26 mouse cellular contexts compared by ENCODE assay signal in genomic region chr8:115390921-115391504, GRCm38 (mm10).
"Had no signal": no experiment of that assay in that cellular context is flagged by ENCODE, and none has a peak within 500 bp of the region (broad histone marks: within the 10 kb centered on the region; RNA-seq: fewer than 3 reads in every experiment).

No protein-coding gene starts in this region.

- H3K4me1 ChIP-seq: heart, embryonic 10.5 days; heart, embryonic 12.5 days; hindbrain, embryonic 10.5 days; hindbrain, embryonic 12.5 days; kidney, embryonic 15.5 days; limb, embryonic 13.5 days; limb, embryonic 15.5 days; liver, embryonic 12.5 days had no signal

- H3K9me3 ChIP-seq: heart, embryonic 10.5 days; hindbrain, embryonic 10.5 days; hindbrain, embryonic 12.5 days; kidney, embryonic 15.5 days; limb, embryonic 13.5 days; limb, embryonic 15.5 days; liver, embryonic 12.5 days had no signal

- H3K4me2 ChIP-seq: heart, embryonic 12.5 days; hindbrain, embryonic 12.5 days; hindbrain, embryonic 14.5 days; kidney, embryonic 15.5 days; limb, embryonic 13.5 days; limb, embryonic 15.5 days; liver, embryonic 12.5 days had no signal

- H3K27me3 ChIP-seq: heart, embryonic 12.5 days; hindbrain, embryonic 12.5 days; kidney, embryonic 15.5 days; limb, embryonic 13.5 days; limb, embryonic 15.5 days; liver, embryonic 12.5 days had no signal

- ATAC-seq: hindbrain, embryonic 16.5 days; intestine, embryonic 16.5 days; liver, embryonic 12.5 days had no signal

- H3K4me3 ChIP-seq: gastrocnemius, adult 2 months; heart, adult 2 months; heart, embryonic 10.5 days; heart, embryonic 12.5 days; hindbrain, embryonic 10.5 days; hindbrain, embryonic 12.5 days; kidney, embryonic 15.5 days; layer of hippocampus, adult 2 months; limb, embryonic 13.5 days; limb, embryonic 15.5 days; liver, embryonic 12.5 days had no signal

- H3K9ac ChIP-seq: heart, embryonic 12.5 days; hindbrain, embryonic 12.5 days; hindbrain, embryonic 14.5 days; kidney, embryonic 15.5 days; limb, embryonic 13.5 days; limb, embryonic 15.5 days; liver, embryonic 12.5 days; liver, embryonic 14.5 days had no signal

- H3K36me3 ChIP-seq: heart, embryonic 10.5 days; heart, embryonic 12.5 days; hindbrain, embryonic 10.5 days; hindbrain, embryonic 12.5 days; kidney, embryonic 15.5 days; limb, embryonic 13.5 days; limb, embryonic 15.5 days; liver, embryonic 12.5 days had no signal

- DNase-seq: gastrocnemius, adult 2 months; gastrocnemius, postnatal 10 days; gastrocnemius, postnatal 25 days; heart, adult 2 months; heart, postnatal 10 days; heart, postnatal 4 days; kidney, adult 11 months; kidney, adult 2 months; kidney, adult 9 months; kidney, postnatal 10 days; kidney, postnatal 25 days; kidney, postnatal 4 days; left cerebral cortex, postnatal 4 days had no signal

- H3K27ac ChIP-seq: gastrocnemius, adult 2 months; heart, adult 2 months; heart, embryonic 10.5 days; hindbrain, embryonic 10.5 days; hindbrain, embryonic 12.5 days; hindbrain, embryonic 14.5 days; kidney, embryonic 15.5 days; layer of hippocampus, adult 2 months; limb, embryonic 13.5 days; limb, embryonic 15.5 days; liver, embryonic 12.5 days; liver, embryonic 14.5 days had no signal
